Comparison of ENCODE assay signal across 8 mouse cellular contexts in the genomic region with DNA sequence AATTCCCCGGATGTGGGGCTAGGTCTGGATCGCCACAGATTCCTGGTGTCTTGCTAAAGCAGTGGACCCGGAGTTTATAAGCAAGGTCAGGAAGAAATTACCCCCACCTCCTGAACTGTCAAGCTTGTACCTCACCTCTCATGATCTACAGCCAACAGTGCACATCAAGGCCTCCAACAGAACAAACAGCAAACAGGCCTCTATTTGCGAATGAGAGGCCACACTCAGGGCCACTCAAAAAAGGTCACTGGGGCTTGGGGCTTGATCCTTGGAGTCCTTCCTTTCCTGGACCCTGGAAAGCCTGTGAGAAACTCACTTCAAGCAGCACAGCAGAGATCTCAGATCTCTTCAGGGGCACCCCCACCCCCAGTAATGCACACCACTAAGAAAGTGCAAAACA. TPM values are rescaled to one million over a fixed set of nuclear protein-coding genes. Genes with fewer than 3 reads are reported as not detected.
A peak's percentile ranks its signal among the peaks of the same experiment; 100 is the strongest.
DNase-seq lines count a peak whose midpoint lies in the region; ATAC-seq and TF ChIP-seq lines count a peak whose summit lies in the region.

No protein-coding gene starts in this region.

- H3K27ac ChIP-seq in liver, adult 2 months (replicated peaks; ENCODE audit: insufficient read depth, low read depth, low read length): peak overlapping the region; percentile 70
- no peak overlapping the region for H3K27ac ChIP-seq in embryonic facial prominence, embryonic 13.5 days
- H3K27ac ChIP-seq in hindbrain, postnatal 0 days: no peak overlapping the region
- H3K27ac ChIP-seq in neural tube, embryonic 12.5 days: no peak overlapping the region

- WGBS in liver, adult 2 months: 3% methylated on average over 4 of the region's 4 CpGs
- 19% methylated on average over 4 of the region's 4 CpGs for WGBS in embryonic facial prominence, embryonic 13.5 days
- 26% methylated on average over 4 of the region's 4 CpGs for WGBS in hindbrain, postnatal 0 days
- 21% methylated on average over 4 of the region's 4 CpGs for WGBS in neural tube, embryonic 12.5 days

- peak overlapping the region; percentile 61 for H3K9ac ChIP-seq in liver, adult 2 months (ENCODE audit: low read depth, low read length)
- H3K9ac ChIP-seq in embryonic facial prominence, embryonic 13.5 days: peak overlapping the region; percentile 98
- peak overlapping the region; percentile 94 for H3K9ac ChIP-seq in hindbrain, postnatal 0 days (replicated peaks; ENCODE audit: low read length)
- H3K9ac ChIP-seq in neural tube, embryonic 12.5 days: peak overlapping the region; percentile 98

- H3K79me2 ChIP-seq in liver, adult 2 months (ENCODE audit: control insufficient read depth, insufficient read depth, low read length): peaks cover 54% of the 10 kb centered on the region

- no peak for TF ChIP-seq POLR2A in liver, adult 2 months (IDR thresholded peaks at IDR 0.05; ENCODE audit: extremely low read depth, insufficient read depth, low read length)

- H3K36me3 ChIP-seq in liver, adult 2 months (ENCODE audit: control insufficient read depth, insufficient read depth, low read length): no peaks in the 10 kb centered on the region
- H3K36me3 ChIP-seq in embryonic facial prominence, embryonic 13.5 days: peaks cover 21% of the 10 kb centered on the region
- H3K36me3 ChIP-seq in hindbrain, postnatal 0 days (ENCODE audit: insufficient read depth, low read length): no peaks in the 10 kb centered on the region
- peaks cover 7% of the 10 kb centered on the region for H3K36me3 ChIP-seq in neural tube, embryonic 12.5 days

- peak overlapping the region; percentile 97 for H3K4me3 ChIP-seq in liver, adult 2 months (ENCODE audit: insufficient read depth, low read depth, low read length)
- peak overlapping the region; percentile 98 for H3K4me3 ChIP-seq in embryonic facial prominence, embryonic 13.5 days
- peak overlapping the region; percentile 96 for H3K4me3 ChIP-seq in hindbrain, postnatal 0 days (ENCODE audit: low read length)
- peak overlapping the region; percentile 97 for H3K4me3 ChIP-seq in neural tube, embryonic 12.5 days

- H3K27me3 ChIP-seq in liver, adult 2 months (ENCODE audit: control insufficient read depth, insufficient read depth, low read length): no peaks in the 10 kb centered on the region
- H3K27me3 ChIP-seq in embryonic facial prominence, embryonic 13.5 days: no peaks in the 10 kb centered on the region
- H3K27me3 ChIP-seq in hindbrain, postnatal 0 days (ENCODE audit: insufficient read depth, low read length): no peaks in the 10 kb centered on the region
- H3K27me3 ChIP-seq in neural tube, embryonic 12.5 days (replicated peaks): no peaks in the 10 kb centered on the region

- peak overlapping the region; percentile 74 for H3K4me2 ChIP-seq in embryonic facial prominence, embryonic 13.5 days
- peak overlapping the region; percentile 94 for H3K4me2 ChIP-seq in hindbrain, postnatal 0 days (ENCODE audit: low read depth, low read length)
- H3K4me2 ChIP-seq in neural tube, embryonic 12.5 days (replicated peaks): peak overlapping the region; percentile 84

- DNase-seq in liver, adult 2 months (ENCODE audit: extremely low read depth, low read depth, low spot score): peak; percentile 82
- DNase-seq in liver: no peak
- DNase-seq in hindbrain, postnatal 0 days (ENCODE audit: low spot score): no peak
- no peak for DNase-seq in ovary, postnatal 36 days (ENCODE audit: low spot score)
- DNase-seq in thymus, postnatal 10 days (ENCODE audit: low spot score in 2 of 2): no peak
- no peak for DNase-seq in layer of hippocampus, adult 9-10 months (ENCODE audit: low spot score)

- H3K9me3 ChIP-seq in embryonic facial prominence, embryonic 13.5 days: no peaks in the 10 kb centered on the region
- H3K9me3 ChIP-seq in hindbrain, postnatal 0 days (ENCODE audit: low read length): no peaks in the 10 kb centered on the region
- H3K9me3 ChIP-seq in neural tube, embryonic 12.5 days: no peaks in the 10 kb centered on the region

- H3K4me1 ChIP-seq in liver, adult 2 months (ENCODE audit: control insufficient read depth, insufficient read depth, low read length): peaks cover 43% of the 10 kb centered on the region
- H3K4me1 ChIP-seq in embryonic facial prominence, embryonic 13.5 days: peaks cover 61% of the 10 kb centered on the region
- peaks cover 23% of the 10 kb centered on the region for H3K4me1 ChIP-seq in hindbrain, postnatal 0 days (ENCODE audit: insufficient read depth, low read length)
- peaks cover 57% of the 10 kb centered on the region for H3K4me1 ChIP-seq in neural tube, embryonic 12.5 days

- TF ChIP-seq CTCF in liver, adult 2 months (IDR thresholded peaks at IDR 0.05; ENCODE audit: low read depth, low read length): no peak
- no peak for TF ChIP-seq CTCF in hindbrain, postnatal 0 days (IDR thresholded peaks at IDR 0.05; ENCODE audit: low read depth)

- no peak for ATAC-seq in embryonic facial prominence, embryonic 13.5 days (ENCODE audit: insufficient number of reproducible peaks, insufficient read depth, low FRiP score, low TSS enrichment, low read depth)
- no peak for ATAC-seq in hindbrain, postnatal 0 days
- ATAC-seq in neural tube, embryonic 12.5 days (ENCODE audit: low FRiP score, low read depth): no peak

RNA-seq across cellular contexts. Expression of a gene that starts 31.8 kb away (rescaled TPM):
- 0.09 and 0.40 TPM in 2 replicates for total RNA-seq in liver, adult 2 months (2014; rRNA removed)
- 0.61 and 0.82 TPM in 2 replicates for polyA plus RNA-seq in liver, adult 2 months (2012; rRNA removed)
- 15.4 and 15.7 TPM in 2 replicates for polyA plus RNA-seq in embryonic facial prominence, embryonic 13.5 days (2015; fragmentation: Nextera tagmentation; extraction: Ambion mirVana)
- total RNA-seq in hindbrain, postnatal 0 days (2014; rRNA removed): 29.9 and 30.9 TPM in 2 replicates
- 34.1 and 39.7 TPM in 2 replicates for polyA plus RNA-seq in hindbrain, postnatal 0 days (2015; fragmentation: Nextera tagmentation; extraction: Ambion mirVana)
- 19.4 and 19.5 TPM in 2 replicates for polyA plus RNA-seq in neural tube, embryonic 12.5 days (2016; fragmentation: Nextera tagmentation; extraction: Ambion mirVana)

RNA-seq across cellular contexts. Expression of a gene that starts 33.6 kb away (rescaled TPM):
- total RNA-seq in liver, adult 2 months (2014; rRNA removed): 5.8 and 7.9 TPM in 2 replicates
- 14.8 and 17.2 TPM in 2 replicates for polyA plus RNA-seq in liver, adult 2 months (2012; rRNA removed)
- 116 and 138 TPM in 2 replicates for polyA plus RNA-seq in embryonic facial prominence, embryonic 13.5 days (2015; fragmentation: Nextera tagmentation; extraction: Ambion mirVana)
- 33.7 TPM in 2 replicates for total RNA-seq in hindbrain, postnatal 0 days (2014; rRNA removed)
- polyA plus RNA-seq in hindbrain, postnatal 0 days (2015; fragmentation: Nextera tagmentation; extraction: Ambion mirVana): 84.0 and 95.5 TPM in 2 replicates
- 139 TPM in 2 replicates for polyA plus RNA-seq in neural tube, embryonic 12.5 days (2016; fragmentation: Nextera tagmentation; extraction: Ambion mirVana)

RNA-seq across cellular contexts. Expression of a gene that starts 41.0 kb away (rescaled TPM):
- 16.7 and 20.4 TPM in 2 replicates for total RNA-seq in liver, adult 2 months (2014; rRNA removed)
- 17.2 and 18.3 TPM in 2 replicates for polyA plus RNA-seq in liver, adult 2 months (2012; rRNA removed)
- 57.4 and 57.9 TPM in 2 replicates for polyA plus RNA-seq in embryonic facial prominence, embryonic 13.5 days (2015; fragmentation: Nextera tagmentation; extraction: Ambion mirVana)
- total RNA-seq in hindbrain, postnatal 0 days (2014; rRNA removed): 46.1 and 51.9 TPM in 2 replicates
- polyA plus RNA-seq in hindbrain, postnatal 0 days (2015; fragmentation: Nextera tagmentation; extraction: Ambion mirVana): 34.5 and 35.1 TPM in 2 replicates
- 51.3 and 51.8 TPM in 2 replicates for polyA plus RNA-seq in neural tube, embryonic 12.5 days (2016; fragmentation: Nextera tagmentation; extraction: Ambion mirVana)

RNA-seq across cellular contexts. Expression of a gene that starts 47.1 kb away (rescaled TPM):
- 17.6 and 22.1 TPM in 2 replicates for total RNA-seq in liver, adult 2 months (2014; rRNA removed)
- polyA plus RNA-seq in liver, adult 2 months (2012; rRNA removed): 25.1 and 26.0 TPM in 2 replicates
- 5.2 and 5.4 TPM in 2 replicates for polyA plus RNA-seq in embryonic facial prominence, embryonic 13.5 days (2015; fragmentation: Nextera tagmentation; extraction: Ambion mirVana)
- 38.4 and 44.9 TPM in 2 replicates for total RNA-seq in hindbrain, postnatal 0 days (2014; rRNA removed)
- 8.2 TPM in 2 replicates for polyA plus RNA-seq in hindbrain, postnatal 0 days (2015; fragmentation: Nextera tagmentation; extraction: Ambion mirVana)
- polyA plus RNA-seq in neural tube, embryonic 12.5 days (2016; fragmentation: Nextera tagmentation; extraction: Ambion mirVana): 25.3 and 29.9 TPM in 2 replicates
